11 mouse cellular contexts compared by ENCODE assay signal in the genomic region with DNA sequence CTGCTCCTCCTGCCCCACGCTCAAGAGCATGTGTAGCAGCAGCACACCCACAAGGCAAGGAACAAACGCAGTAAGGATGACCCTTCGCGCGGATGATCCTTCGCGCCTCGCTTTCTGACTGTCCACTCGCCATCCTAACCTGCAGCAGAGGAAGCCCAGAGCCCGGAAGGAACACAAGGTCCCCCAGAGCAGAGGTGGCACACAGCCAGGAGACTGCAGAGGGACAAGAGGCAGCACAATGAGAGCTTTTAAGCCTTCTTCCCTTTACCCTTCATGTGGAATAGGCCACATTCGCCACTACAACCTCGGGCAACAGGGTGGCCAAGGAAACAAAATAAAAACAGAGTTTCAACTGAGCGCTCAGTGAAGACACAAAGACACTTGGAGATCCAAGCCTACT. TPM values are rescaled to one million over a fixed set of nuclear protein-coding genes. Genes with fewer than 3 reads are reported as not detected.
DNase-seq lines count a peak whose midpoint lies in the region; ATAC-seq lines count a peak whose summit lies in the region.
"Had no signal": no experiment of that assay in that cellular context is flagged by ENCODE, and none has a peak within 500 bp of the region (broad histone marks: within the 10 kb centered on the region; RNA-seq: fewer than 3 reads in every experiment).

No protein-coding gene starts in this region.

- DNase-seq in adrenal gland, postnatal 10 days, result peak; percentile 44
- no peak for DNase-seq in adrenal gland, adult 2 months
- DNase-seq in heart, postnatal 36 days, result peak; percentile 23 to 34
- no peak for DNase-seq in heart, adult 8-10 months (ENCODE audit: low spot score)
- peak; percentile 12 for DNase-seq in neural tube, embryonic 11.5 days (ENCODE audit: low spot score)
- no peak for DNase-seq in neural tube, embryonic 10.5 days (ENCODE audit: extremely low spot score, low spot score)
- peak; percentile 30 for DNase-seq in heart, postnatal 4 days
- DNase-seq: liver, embryonic 13.5 days; thymus, postnatal 25 days had no signal

- H3K9ac ChIP-seq in neural tube, embryonic 11.5 days (ENCODE audit: low read length), result no peak overlapping the region
- H3K9ac ChIP-seq in forebrain, embryonic 13.5 days, result no peak overlapping the region
- H3K9ac ChIP-seq: liver, embryonic 13.5 days had no signal

- no peaks in the 10 kb centered on the region for H3K36me3 ChIP-seq in neural tube, embryonic 11.5 days (ENCODE audit: control insufficient read depth, insufficient read depth, low read length)
- H3K36me3 ChIP-seq in forebrain, embryonic 13.5 days (ENCODE audit: poor library complexity, severe bottlenecking), result peaks cover 5% of the 10 kb centered on the region; the same call in 1 of the 2 replicates

- H3K27me3 ChIP-seq in neural tube, embryonic 11.5 days (ENCODE audit: control insufficient read depth, insufficient read depth, low read length), result no peaks in the 10 kb centered on the region
- H3K27me3 ChIP-seq in forebrain, embryonic 13.5 days, result no peaks in the 10 kb centered on the region
- H3K27me3 ChIP-seq: liver, embryonic 13.5 days had no signal

- ATAC-seq in neural tube, embryonic 11.5 days (ENCODE audit: insufficient read depth, low FRiP score, low TSS enrichment), result no peak
- ATAC-seq in forebrain, embryonic 13.5 days, result no peak
- ATAC-seq: hindbrain, embryonic 16.5 days had no signal

- H3K9me3 ChIP-seq in neural tube, embryonic 11.5 days (ENCODE audit: control insufficient read depth, low read length), result no peaks in the 10 kb centered on the region
- no peaks in the 10 kb centered on the region for H3K9me3 ChIP-seq in forebrain, embryonic 13.5 days (replicated peaks)
- H3K9me3 ChIP-seq: liver, embryonic 13.5 days had no signal

- H3K4me1 ChIP-seq in neural tube, embryonic 11.5 days (ENCODE audit: control insufficient read depth, insufficient read depth, low read length), result no peaks in the 10 kb centered on the region
- no peaks in the 10 kb centered on the region; the same call in 1 of the 2 replicates for H3K4me1 ChIP-seq in forebrain, embryonic 13.5 days

- 94% methylated on average over 13 of the region's 13 CpGs for WGBS in neural tube, embryonic 11.5 days
- 90% methylated on average over 13 of the region's 13 CpGs for WGBS in forebrain, embryonic 13.5 days

- H3K4me2 ChIP-seq in neural tube, embryonic 11.5 days (ENCODE audit: low read depth), result no peak overlapping the region
- H3K4me2 ChIP-seq in forebrain, embryonic 13.5 days, result no peak overlapping the region
- H3K4me2 ChIP-seq: liver, embryonic 13.5 days had no signal

- no peak overlapping the region for H3K27ac ChIP-seq in neural tube, embryonic 11.5 days (ENCODE audit: low read depth, low read length)
- H3K27ac ChIP-seq in forebrain, embryonic 13.5 days, result no peak overlapping the region
- H3K27ac ChIP-seq: liver, embryonic 13.5 days had no signal

- H3K4me3 ChIP-seq in neural tube, embryonic 11.5 days (ENCODE audit: low read depth, low read length), result no peak overlapping the region
- no peak overlapping the region for H3K4me3 ChIP-seq in forebrain, embryonic 13.5 days
- H3K4me3 ChIP-seq: liver, embryonic 13.5 days had no signal

- intact Hi-C loops in heart, postnatal 36 days (cut with DNase I), result no loop called here

RNA-seq across cellular contexts. Expression of a gene that starts 8.9 kb away (rescaled TPM):
- 10 to 100 TPM; 29.8 to 34.6 TPM for total RNA-seq in adrenal gland, postnatal 10 days (2021)
- total RNA-seq in adrenal gland, adult 2 months (2021), result 10 to 100 TPM; 34.7 to 39.3 TPM
- polyA plus RNA-seq in adrenal gland, adult 2 months (2012; rRNA removed), result 2.7 and 4.2 TPM in 2 replicates
- total RNA-seq in heart, postnatal 36 days (2021), result 10 to 100 TPM; 20.9 to 21.8 TPM
- 10 to 100 TPM; 17.3 to 26.7 (median 19.2) TPM for total RNA-seq in heart, adult 8-10 months (2022)
- 32.4 and 34.5 TPM in 2 replicates for polyA plus RNA-seq in neural tube, embryonic 11.5 days (2014; fragmentation: Nextera tagmentation; extraction: Ambion mirVana)
- total RNA-seq in heart, postnatal 4 days (2021), result 10 to 100 TPM; 25.7 to 25.8 TPM
- polyA plus RNA-seq in forebrain, embryonic 13.5 days (2015; fragmentation: Nextera tagmentation; extraction: Ambion mirVana), result 23.7 and 31.7 TPM in 2 replicates

RNA-seq across cellular contexts. Expression of a gene that starts 19.9 kb away (rescaled TPM):
- 100 to 1,000 TPM; 109 to 113 TPM for total RNA-seq in adrenal gland, postnatal 10 days (2021)
- total RNA-seq in adrenal gland, adult 2 months (2021), result 100 to 1,000 TPM; 104 to 142 TPM
- 4.5 and 5.7 TPM in 2 replicates for polyA plus RNA-seq in adrenal gland, adult 2 months (2012; rRNA removed)
- total RNA-seq in heart, postnatal 36 days (2021), result 100 to 1,000 TPM in 1 of 2 experiments, 10 to 100 TPM in 1; 93.4 to 113 TPM
- 100 to 1,000 TPM in 1 of 4 experiments, 10 to 100 TPM in 3; 94.8 to 106 (median 95.4) TPM for total RNA-seq in heart, adult 8-10 months (2022)
- polyA plus RNA-seq in neural tube, embryonic 11.5 days (2014; fragmentation: Nextera tagmentation; extraction: Ambion mirVana), result 247 TPM in 2 replicates
- 100 to 1,000 TPM; 117 to 118 TPM for total RNA-seq in heart, postnatal 4 days (2021)
- 200 and 220 TPM in 2 replicates for polyA plus RNA-seq in forebrain, embryonic 13.5 days (2015; fragmentation: Nextera tagmentation; extraction: Ambion mirVana)

RNA-seq across cellular contexts. Expression of a gene that starts 41.2 kb away (rescaled TPM):
- total RNA-seq in adrenal gland, postnatal 10 days (2021), result 10 to 100 TPM; 29.8 to 41.3 TPM
- 10 to 100 TPM; 26.2 to 28.1 TPM for total RNA-seq in adrenal gland, adult 2 months (2021)
- polyA plus RNA-seq in adrenal gland, adult 2 months (2012; rRNA removed), result 22.3 and 24.1 TPM in 2 replicates
- 10 to 100 TPM; 29.0 to 33.2 TPM for total RNA-seq in heart, postnatal 36 days (2021)
- 10 to 100 TPM; 19.9 to 32.3 (median 29.2) TPM for total RNA-seq in heart, adult 8-10 months (2022)
- 35.6 and 38.8 TPM in 2 replicates for polyA plus RNA-seq in neural tube, embryonic 11.5 days (2014; fragmentation: Nextera tagmentation; extraction: Ambion mirVana)
- total RNA-seq in heart, postnatal 4 days (2021), result 10 to 100 TPM; 45.4 to 57.1 TPM
- polyA plus RNA-seq in forebrain, embryonic 13.5 days (2015; fragmentation: Nextera tagmentation; extraction: Ambion mirVana), result 49.3 and 50.9 TPM in 2 replicates

Comparison
In these comparisons a context has a peak if more than half of its experiments do, and no peak if none do; other contexts are left out.
1. DNase-seq: peak in adrenal gland, postnatal 10 days (single experiment), heart, postnatal 36 days (2 of 2), neural tube, embryonic 11.5 days (single experiment) and heart, postnatal 4 days (single experiment); none in adrenal gland, adult 2 months (single experiment), heart, adult 8-10 months (single experiment) and neural tube, embryonic 10.5 days (single experiment).